Mouse (Mus musculus) ES-E14 (cell line): ENCODE measurements around the gene Mapk8ip2. TPM values are rescaled to one million over a fixed set of nuclear protein-coding genes. Genes with fewer than 3 reads are reported as not detected.
"Not testable (repeated sequence)": the region's sequence is repeated elsewhere in the genome, so short reads cannot be mapped to it uniquely, and the experiment has no call there.

ENCODE experiments used
- DNase-seq: peaks from one replicate; pipeline ENCODE4 v3.0.0-alpha.2; 2013; ENCODE audit warnings: low read depth, low spot score
- H3K27ac ChIP-seq: 2 replicates; pipeline ENCODE4 v1.5.1; 2012; ENCODE audit warnings: low read depth, mild to moderate bottlenecking, low read length, moderate library complexity, mixed read lengths; ENCODE audit not compliant: poor library complexity, insufficient read depth, severe bottlenecking
- H3K36me3 ChIP-seq: 2 replicates; pipeline ENCODE4 v1.6.1; 2012; ENCODE audit warnings: mild to moderate bottlenecking, low read length, moderate library complexity, mixed read lengths; ENCODE audit not compliant: control insufficient read depth, poor library complexity, insufficient read depth, severe bottlenecking
- H3K4me1 ChIP-seq, 2 experiments: fragments of 150-350 bp in 1 of 2; sonication (generic) in 1 of 2; 2 replicates each; pipeline ENCODE4 v1.6.1; 2012; ENCODE audit warnings: low read length in 2 of 2, mild to moderate bottlenecking in 1 of 2, mixed read lengths in 1 of 2; ENCODE audit not compliant: control insufficient read depth in 2 of 2, insufficient read depth in 2 of 2, poor library complexity in 1 of 2
- H3K4me3 ChIP-seq, 2 experiments: fragments of 150-350 bp in 1 of 2; sonication (generic) in 1 of 2; 2 replicates each; pipeline ENCODE4 v1.5.1; 2012; ENCODE audit warnings: low read length in 2 of 2, low read depth in 1 of 2, mild to moderate bottlenecking in 1 of 2, mixed read lengths in 1 of 2; ENCODE audit not compliant: insufficient read depth in 1 of 2, poor library complexity in 1 of 2, severe bottlenecking in 1 of 2
- H3K9ac ChIP-seq: 2 replicates; pipeline ENCODE4 v1.6.1; 2012; ENCODE audit warnings: low read depth, mild to moderate bottlenecking, low read length, mixed read lengths; ENCODE audit not compliant: poor library complexity, insufficient read depth, severe bottlenecking
- H3K9me3 ChIP-seq: fragments of 150-350 bp; sonication (generic); 2 replicates; pipeline ENCODE4 v1.6.1; 2012; ENCODE audit warnings: low read depth, mild to moderate bottlenecking, low read length; ENCODE audit not compliant: control insufficient read depth, insufficient read depth
- CHD2 ChIP-seq: IDR thresholded peaks from 2 replicates; pipeline ENCODE4 v1.6.1; 2014; ENCODE audit warnings: mild to moderate bottlenecking, low read depth, low read length, inconsistent platforms
- HCFC1 ChIP-seq: IDR thresholded peaks from 2 replicates; pipeline ENCODE4 v1.6.1; 2012; ENCODE audit warnings: low read length, inconsistent platforms, borderline replicate concordance; ENCODE audit not compliant: insufficient read depth
- MAFK ChIP-seq: IDR thresholded peaks from 2 replicates; pipeline ENCODE4 v1.6.1; 2014; ENCODE audit warnings: mild to moderate bottlenecking, low read depth, low read length, inconsistent platforms; ENCODE audit not compliant: insufficient read depth
- ZC3H11A ChIP-seq: IDR thresholded peaks from 2 replicates; pipeline ENCODE4 v1.6.1; 2012; ENCODE audit warnings: low read depth, mild to moderate bottlenecking, inconsistent platforms, low read length, borderline replicate concordance
- ZNF384 ChIP-seq: IDR thresholded peaks from 2 replicates; pipeline ENCODE4 v1.6.1; 2012; ENCODE audit warnings: low read depth, low read length, inconsistent platforms
- in situ Hi-C, 2 experiments: fragments of 600-800 bp; cut with MboI; formaldehyde crosslinking; loops; one replicate each; pipeline ENCODE4 v1.15.1; 2025; ENCODE audit warnings: low sequenced_read_pairs in 2 of 2, inconsistent platforms in 1 of 2; ENCODE audit not compliant: unreplicated experiment in 2 of 2
- total RNA-seq: library from RNA; depleted of rRNA; stranded (reverse); fragments of 300-350 nt; gene quantifications from 2 replicates; pipeline ENCODE4 v1.2.3, GENCODE M21; 2012

Gene Mapk8ip2
- total RNA-seq, 1 experiment, result 4.6 TPM

DNA sequence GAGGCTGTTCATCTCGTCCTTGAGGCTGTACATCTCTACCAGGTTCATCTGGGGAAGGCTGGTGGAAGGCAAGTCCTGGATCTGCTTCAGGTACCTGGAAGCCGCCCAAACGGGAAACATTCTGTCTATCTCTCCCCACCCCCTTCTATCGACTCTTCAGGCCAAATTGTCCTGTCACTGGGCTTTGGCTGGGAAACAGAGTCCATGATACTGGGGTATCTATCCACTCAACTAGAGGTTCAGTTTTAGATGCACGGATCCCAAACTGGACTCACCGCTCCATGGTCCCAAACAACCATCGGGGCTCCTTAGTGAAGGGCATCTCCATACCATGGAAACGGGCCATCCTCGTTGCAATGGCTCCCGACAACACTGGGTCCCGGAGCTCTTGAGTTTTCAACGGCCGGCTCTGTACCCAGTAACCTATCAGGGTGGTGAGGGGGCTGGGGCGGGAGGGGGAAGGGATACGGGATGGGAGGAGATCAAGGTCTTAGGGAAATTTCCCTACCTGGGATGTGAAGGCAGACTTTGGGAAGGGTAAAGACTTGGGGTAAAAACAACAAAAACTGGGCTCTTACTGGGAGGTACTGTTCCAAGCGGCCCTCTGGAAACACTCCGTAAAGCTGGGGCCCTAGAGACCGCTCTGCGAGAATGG lies 25.4 kb upstream of the Mapk8ip2 start:
- Histone ChIP-seq H3K9ac (peak overlapping the region; percentile 75), H3K4me1 (peaks cover 2 to 12% of the 10 kb centered on the region in 2 experiments; a peak in 3 of 4 replicates), H3K4me3 (peak overlapping the region; percentile 79 to 88), H3K36me3 (peaks cover 10% of the 10 kb centered on the region; the same call in 1 of the 2 replicates), H3K27ac (no peak overlapping the region), H3K9me3 (no peaks in the 10 kb centered on the region)
- TF ChIP-seq ZC3H11A, result no peak
- TF ChIP-seq ZNF384, result no peak
- no peak for TF ChIP-seq MAFK
- no peak for TF ChIP-seq HCFC1
- TF ChIP-seq CHD2, result no peak
- no peak for DNase-seq
- in situ Hi-C loops, result no loop called here

DNA sequence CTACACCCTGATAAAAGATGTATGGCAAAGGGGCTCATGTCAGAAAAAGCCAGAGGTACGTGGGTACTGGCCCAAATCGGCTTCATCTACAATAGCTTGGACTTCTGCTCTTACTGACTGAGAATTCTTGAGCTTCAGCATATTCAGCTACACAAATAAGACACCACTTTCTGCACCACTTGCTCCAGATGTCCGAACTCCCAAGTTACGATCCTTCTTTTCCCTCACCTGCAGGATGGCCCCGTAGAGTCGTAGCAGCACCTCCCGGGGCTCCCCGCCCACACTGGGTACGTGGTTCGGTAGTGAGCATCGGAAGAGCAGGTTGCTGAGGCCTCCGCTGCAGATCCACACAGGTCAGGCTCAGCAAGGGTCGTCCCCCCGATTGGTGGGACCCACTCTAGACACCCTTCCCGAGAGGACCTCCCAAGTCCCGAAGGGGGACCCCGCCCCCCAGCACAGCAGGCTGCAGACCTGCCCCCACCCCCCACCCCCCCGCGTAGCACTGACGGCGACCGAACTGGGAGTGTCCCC lies 24.8 kb upstream of the Mapk8ip2 start:
- TF ChIP-seq HCFC1 (no peak), CHD2 (no peak), MAFK (no peak)

DNA sequence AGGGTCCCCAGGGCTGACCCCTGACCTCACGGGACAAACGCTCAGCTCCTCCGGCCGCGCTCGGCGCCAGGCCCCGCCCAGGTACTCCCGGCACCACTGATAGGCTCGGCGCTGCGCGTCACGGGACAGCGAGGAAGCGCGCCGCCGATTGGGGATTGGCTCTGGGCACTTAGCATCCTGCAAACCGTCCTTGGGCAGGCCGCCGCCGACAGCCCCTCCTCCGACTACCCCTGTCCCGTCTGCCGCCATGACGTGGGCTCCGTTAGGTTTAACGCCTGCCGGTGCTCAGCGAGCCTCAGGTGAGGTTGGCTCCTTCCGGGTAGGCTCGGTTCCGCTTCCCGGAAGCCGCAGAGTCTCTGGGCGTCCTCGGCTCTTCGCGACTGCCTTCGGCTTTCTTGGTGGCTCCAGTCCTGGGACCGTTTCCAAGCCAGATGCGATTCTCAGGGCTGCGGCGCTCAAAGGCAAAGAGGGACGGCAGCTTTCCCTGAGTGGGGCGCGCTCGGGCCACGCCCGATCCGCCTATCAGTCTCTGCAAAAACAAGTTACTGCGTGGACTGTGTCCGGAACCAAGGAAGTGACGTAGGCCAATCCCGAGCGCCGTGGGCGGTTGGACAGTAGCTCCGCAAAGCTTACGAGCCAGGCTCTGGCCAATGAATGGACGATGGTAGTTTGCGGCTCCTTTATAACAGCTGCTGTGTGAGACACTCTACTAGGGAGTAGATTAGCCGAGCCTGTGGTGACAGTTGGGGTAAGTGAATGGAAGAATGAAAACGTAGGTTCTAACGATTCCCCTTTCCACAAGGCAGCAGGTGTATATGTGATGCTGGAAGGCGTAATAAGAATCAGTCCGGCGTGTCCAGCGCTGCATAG lies 24.1 kb upstream of the Mapk8ip2 start, which contains the start of the genes C730034F03Rik, Gm44502 and Chkb:
TSS of gene C730034F03Rik (plus strand) at position 238 of the 870 bp plus-strand sequence.
TSS of gene Gm44502 (minus strand) at position 345 of the 870 bp plus-strand sequence.
TSS of gene Chkb (minus strand) at position 557 of the 870 bp plus-strand sequence.
- Histone ChIP-seq H3K4me3 (peak within 1 kb of the TSS; percentile 79 to 88), H3K9me3 (no peaks in the 10 kb centered on the region), H3K36me3 (peaks cover 10% of the 10 kb centered on the region; the same call in 1 of the 2 replicates), H3K4me1 (peaks cover 2 to 16% of the 10 kb centered on the region in 2 experiments; a peak in 3 of 4 replicates), H3K9ac (peak within 1 kb of the TSS; percentile 76), H3K27ac (peak within 1 kb of the TSS; percentile 74)
- TF ChIP-seq MAFK (no peak), HCFC1 (peak; percentile 35; the same call in 1 of the 2 replicates)
- in situ Hi-C loops, result no loop called here
- DNase-seq, result peak; percentile 82

More for the DNA sequence above, 24.8 kb upstream of the Mapk8ip2 start:
- H3K9me3 ChIP-seq, result no peaks in the 10 kb centered on the region
- peaks cover 2 to 12% of the 10 kb centered on the region in 2 experiments; a peak in 3 of 4 replicates for H3K4me1 ChIP-seq
- DNase-seq, result no peak
- H3K4me3 ChIP-seq, result peak overlapping the region; percentile 79 to 88
- in situ Hi-C loops, result no loop called here
- peak overlapping the region; percentile 26; the same call in 1 of the 2 replicates for H3K27ac ChIP-seq
- H3K9ac ChIP-seq, result peak overlapping the region; percentile 75
- peaks cover 10% of the 10 kb centered on the region; the same call in 1 of the 2 replicates for H3K36me3 ChIP-seq

DNA sequence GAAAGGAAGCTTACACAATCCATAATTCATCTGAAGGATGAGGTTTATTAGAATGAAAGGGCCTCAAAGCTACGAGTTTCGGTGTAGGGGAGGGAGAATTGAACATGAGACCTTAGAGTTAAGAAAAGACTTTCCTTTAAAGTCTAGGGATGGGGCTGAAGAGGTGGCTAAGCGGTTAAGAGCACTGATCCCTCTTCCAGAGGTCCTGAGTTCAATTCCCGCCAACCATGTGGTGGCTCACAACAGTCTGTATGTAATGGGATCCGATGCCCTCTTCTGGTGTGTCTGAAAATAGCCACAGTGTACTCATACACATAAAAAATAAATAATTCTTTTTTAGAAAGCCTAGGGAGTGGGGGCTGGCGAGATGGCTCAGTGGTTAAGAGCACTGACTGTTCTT lies 23.4 kb upstream of the Mapk8ip2 start:
- no peak overlapping the region for H3K27ac ChIP-seq
- no peaks in the 10 kb centered on the region for H3K9me3 ChIP-seq
- TF ChIP-seq MAFK (no peak), ZNF384 (no peak), ZC3H11A (no peak)
- H3K4me1 ChIP-seq, result peaks cover 2 to 14% of the 10 kb centered on the region in 2 experiments; a peak in 3 of 4 replicates
- H3K9ac ChIP-seq, result peak overlapping the region; percentile 76; the same call in 1 of the 2 replicates
- peak overlapping the region; percentile 79 to 88 for H3K4me3 ChIP-seq
- DNase-seq, result no peak
- in situ Hi-C loops, result no loop called here
- peaks cover 10% of the 10 kb centered on the region; the same call in 1 of the 2 replicates for H3K36me3 ChIP-seq

DNA sequence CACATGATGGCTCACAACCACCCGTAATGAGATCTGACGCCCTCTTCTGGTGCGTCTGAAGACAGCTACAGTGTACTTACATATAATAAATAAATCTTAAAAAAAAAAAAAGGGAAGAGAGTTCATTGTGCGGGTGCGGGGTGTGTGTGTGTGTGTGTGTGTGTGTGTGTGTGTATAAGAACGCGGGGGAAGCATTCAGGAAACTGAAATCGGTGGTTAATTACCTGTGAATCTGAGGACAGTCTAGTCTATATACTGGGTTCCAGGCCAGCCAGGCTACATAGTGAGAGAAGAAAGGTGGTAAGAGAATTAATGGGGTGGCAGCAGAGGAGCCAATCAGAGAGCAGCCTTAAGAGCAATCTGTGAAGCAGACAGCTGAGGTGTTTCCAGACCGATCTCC lies 22.9 kb upstream of the Mapk8ip2 start:
- H3K4me3 ChIP-seq, H3K36me3 ChIP-seq, in situ Hi-C loops, H3K27ac ChIP-seq, H3K9me3 ChIP-seq, DNase-seq, H3K9ac ChIP-seq: not testable (repeated sequence)
- H3K4me1 ChIP-seq, result peaks cover 2 to 14% of the 10 kb centered on the region in 2 experiments; a peak in 3 of 4 replicates
